Mouse (Mus musculus) liver, embryonic 11.5 days (tissue): ENCODE data around the gene Gabpa. TPM values are rescaled to one million over a fixed set of nuclear protein-coding genes. Genes with fewer than 3 reads are reported as not detected.
A peak's percentile ranks its signal among the peaks of the same experiment; 100 is the strongest.

Source experiments
- ATAC-seq: fragments of 200-750 bp; cut with Nextera tagmentation; replicated peaks from 2 replicates; pipeline ENCODE4 v1.8.0; 2017; ENCODE audit warnings: moderate number of reproducible peaks, mild to moderate bottlenecking, moderate TSS enrichment, moderate library complexity; ENCODE audit not compliant: low FRiP score
- DNase-seq: peaks from one replicate; pipeline ENCODE4 v3.0.0-alpha.2; 2017; ENCODE audit warnings: low spot score
- H3K27ac ChIP-seq: fragments of 300-500 bp; sonication (generic); 2 replicates; pipeline ENCODE4 v1.5.1; 2014; ENCODE audit warnings: mild to moderate bottlenecking, low read depth, low read length, control low read depth
- H3K27me3 ChIP-seq: fragments of 300-500 bp; sonication (generic); replicated peaks from 2 replicates; pipeline ENCODE4 v1.6.1; 2014; ENCODE audit warnings: low read length, mixed read lengths; ENCODE audit not compliant: control insufficient read depth, insufficient read depth
- H3K36me3 ChIP-seq: fragments of 300-500 bp; sonication (generic); 2 replicates; pipeline ENCODE4 v1.6.1; 2014; ENCODE audit warnings: mild to moderate bottlenecking, low read length, moderate library complexity, mixed read lengths; ENCODE audit not compliant: control insufficient read depth, insufficient read depth
- H3K4me1 ChIP-seq: fragments of 300-500 bp; sonication (generic); replicated peaks from 2 replicates; pipeline ENCODE4 v1.6.1; 2014; ENCODE audit warnings: low read length, mixed read lengths; ENCODE audit not compliant: control insufficient read depth, insufficient read depth
- H3K4me2 ChIP-seq: fragments of 300-500 bp; sonication (generic); 2 replicates; pipeline ENCODE4 v1.6.1; 2014; ENCODE audit warnings: mild to moderate bottlenecking, control low read depth, moderate library complexity
- H3K4me3 ChIP-seq: fragments of 300-500 bp; sonication (generic); 2 replicates; pipeline ENCODE4 v1.5.1; 2014; ENCODE audit warnings: low read depth, low read length, control low read depth
- H3K9ac ChIP-seq: fragments of 300-500 bp; sonication (generic); 2 replicates; pipeline ENCODE4 v1.6.1; 2014; ENCODE audit warnings: low read depth, low read length, control low read depth
- H3K9me3 ChIP-seq: fragments of 300-500 bp; sonication (generic); 2 replicates; pipeline ENCODE4 v1.6.1; 2016; ENCODE audit warnings: low read length, inconsistent platforms, mixed read lengths; ENCODE audit not compliant: control insufficient read depth
- WGBS: fragments of 180-500 bp; shearing (Covaris S2); extraction: QIAGEN DNeasy Blood & Tissue Kit; methylation state at CpG from one replicate; pipeline ENCODE4 v1.1.7; 2014; 5-methylcytosine and 5-hydroxymethylcytosine counted together
- polyA plus RNA-seq: library from polyadenylated mRNA; unstranded; fragments of >200 nt; fragmentation: Nextera tagmentation; extraction: Ambion mirVana; gene quantifications from 2 replicates; pipeline ENCODE4 v1.2.1, GENCODE M21; 2014

Gabpa gene
- polyA plus RNA-seq, 1 experiment from 2014 or later, result 37.5 TPM

GRCm38 (mm10) chr16:84806175-84806574 is 28.6 kb upstream of the Gabpa start:
- ATAC-seq (peak; percentile 74), DNase-seq (no peak)
- Histone ChIP-seq H3K4me1 (no peaks in the 10 kb centered on the region), H3K27me3 (no peaks in the 10 kb centered on the region), H3K27ac (no peak overlapping the region), H3K9ac (no peak overlapping the region), H3K4me2 (no peak overlapping the region), H3K9me3 (no peaks in the 10 kb centered on the region; the same call in 1 of the 2 replicates), H3K4me3 (no peak overlapping the region), H3K36me3 (no peaks in the 10 kb centered on the region)
- WGBS, result 74% methylated on average over 3 of the region's 3 CpGs

- DNase-seq, result no peak
- Histone ChIP-seq H3K27ac (no peak overlapping the region), H3K4me3 (no peak overlapping the region), H3K36me3 (no peaks in the 10 kb centered on the region), H3K4me2 (no peak overlapping the region), H3K9ac (no peak overlapping the region), H3K4me1 (no peaks in the 10 kb centered on the region), H3K9me3 (no peaks in the 10 kb centered on the region; the same call in 1 of the 2 replicates), H3K27me3 (no peaks in the 10 kb centered on the region)
- ATAC-seq, result no peak
- 85% methylated on average over 7 of the region's 7 CpGs for WGBS
These were observed 26.9 kb upstream of the Gabpa start for GRCm38 (mm10) chr16:84807874-84808273.

- Histone ChIP-seq H3K9me3 (no peaks in the 10 kb centered on the region; the same call in 1 of the 2 replicates), H3K36me3 (no peaks in the 10 kb centered on the region), H3K4me1 (no peaks in the 10 kb centered on the region), H3K27me3 (no peaks in the 10 kb centered on the region), H3K4me3 (no peak overlapping the region), H3K9ac (no peak overlapping the region), H3K27ac (no peak overlapping the region), H3K4me2 (no peak overlapping the region)
- ATAC-seq, result no peak
- WGBS, result 88% methylated on average over 1 of the region's 1 CpGs
- no peak for DNase-seq
These were observed 24.5 kb upstream of the Gabpa start for GRCm38 (mm10) chr16:84810254-84810653.

GRCm38 (mm10) chr16:84813852-84814251 is 20.9 kb upstream of the Gabpa start:
- no peak overlapping the region for H3K4me3 ChIP-seq
- no peak for ATAC-seq
- H3K4me1 ChIP-seq, result no peaks in the 10 kb centered on the region
- no peak overlapping the region for H3K9ac ChIP-seq
- no peaks in the 10 kb centered on the region for H3K27me3 ChIP-seq
- no peak overlapping the region; the same call in 1 of the 2 replicates for H3K4me2 ChIP-seq
- no peaks in the 10 kb centered on the region for H3K36me3 ChIP-seq
- no peak overlapping the region for H3K27ac ChIP-seq
- WGBS, result 70% methylated on average over 8 of the region's 8 CpGs
- no peak for DNase-seq
- H3K9me3 ChIP-seq, result no peaks in the 10 kb centered on the region

- H3K27me3 ChIP-seq, result no peaks in the 10 kb centered on the region
- no peaks in the 10 kb centered on the region for H3K9me3 ChIP-seq
- H3K4me3 ChIP-seq, result no peak overlapping the region
- H3K36me3 ChIP-seq, result no peaks in the 10 kb centered on the region
- 48% methylated on average over 8 of the region's 8 CpGs for WGBS
- no peak for DNase-seq
- H3K27ac ChIP-seq, result no peak overlapping the region
- no peak overlapping the region for H3K9ac ChIP-seq
- no peaks in the 10 kb centered on the region for H3K4me1 ChIP-seq
- peak overlapping the region; percentile 23 for H3K4me2 ChIP-seq
- ATAC-seq, result no peak
These were observed 20.2 kb upstream of the Gabpa start for GRCm38 (mm10) chr16:84814511-84814910.

GRCm38 (mm10) chr16:84817423-84817822 is 17.3 kb upstream of the Gabpa start:
- no peak overlapping the region for H3K27ac ChIP-seq
- H3K36me3 ChIP-seq, result no peaks in the 10 kb centered on the region
- no peak overlapping the region for H3K9ac ChIP-seq
- H3K4me3 ChIP-seq, result no peak overlapping the region
- no peaks in the 10 kb centered on the region for H3K27me3 ChIP-seq
- no peak overlapping the region for H3K4me2 ChIP-seq
- 37% methylated on average over 7 of the region's 7 CpGs for WGBS
- no peaks in the 10 kb centered on the region for H3K9me3 ChIP-seq
- 0 out of 2 replicates have a peak, but pooled peaks have one; percentile 45 for ATAC-seq
- H3K4me1 ChIP-seq, result no peaks in the 10 kb centered on the region
- DNase-seq, result no peak

- H3K4me1 ChIP-seq, result no peaks in the 10 kb centered on the region
- H3K27me3 ChIP-seq, result no peaks in the 10 kb centered on the region
- no peaks in the 10 kb centered on the region for H3K9me3 ChIP-seq
- H3K9ac ChIP-seq, result no peak overlapping the region
- 87% methylated on average over 6 of the region's 6 CpGs for WGBS
- DNase-seq (no peak), ATAC-seq (no peak)
- H3K4me3 ChIP-seq, result no peak overlapping the region
- H3K4me2 ChIP-seq, result no peak overlapping the region
- peaks cover 33% of the 10 kb centered on the region for H3K36me3 ChIP-seq
- no peak overlapping the region for H3K27ac ChIP-seq
These were observed 9.7 kb upstream of the Gabpa start for GRCm38 (mm10) chr16:84825009-84825408.

- Histone ChIP-seq H3K4me3 (no peak overlapping the region), H3K27ac (no peak overlapping the region), H3K4me2 (no peak overlapping the region), H3K4me1 (peaks cover 5% of the 10 kb centered on the region), H3K9me3 (no peaks in the 10 kb centered on the region), H3K9ac (no peak overlapping the region), H3K27me3 (no peaks in the 10 kb centered on the region), H3K36me3 (peaks cover 29% of the 10 kb centered on the region)
- DNase-seq (no peak), ATAC-seq (no peak)
- WGBS, result 91% methylated on average over 5 of the region's 5 CpGs
These were observed 3.0 kb upstream of the Gabpa start for GRCm38 (mm10) chr16:84831696-84832095.

GRCm38 (mm10) chr16:84832736-84833135 is 2.0 kb upstream of the Gabpa start:
- no peaks in the 10 kb centered on the region for H3K27me3 ChIP-seq
- H3K9ac ChIP-seq, result no peak overlapping the region
- H3K36me3 ChIP-seq, result peaks cover 26% of the 10 kb centered on the region
- DNase-seq (no peak), ATAC-seq (no peak)
- H3K4me2 ChIP-seq, result no peak overlapping the region; the same call in 1 of the 2 replicates
- WGBS, result 94% methylated on average over 5 of the region's 5 CpGs
- H3K4me3 ChIP-seq, result 0 out of 2 replicates have a peak overlapping the region, but pooled peaks have one; percentile 92
- H3K27ac ChIP-seq, result no peak overlapping the region
- peaks cover 7% of the 10 kb centered on the region for H3K4me1 ChIP-seq
- no peaks in the 10 kb centered on the region for H3K9me3 ChIP-seq
